Mouse (Mus musculus) heart, embryonic 16.5 days (tissue): ENCODE measurements around the gene Them4. TPM values are rescaled to one million over a fixed set of nuclear protein-coding genes. Genes with fewer than 3 reads are reported as not detected.

ENCODE experiments used
- polyA plus RNA-seq: library from polyadenylated mRNA; unstranded; fragments of >200 nt; fragmentation: Nextera tagmentation; extraction: Ambion mirVana; gene quantifications from 2 replicates; pipeline ENCODE4 v1.2.1, GENCODE M21; 2015

Them4 gene
- polyA plus RNA-seq, 1 experiment from 2014 or later: 12.4 TPM

Other genes with a start within 250 kb of the Them4 start
- gene Gm10697, start 237.4 kb upstream of the Them4 start, polyA plus RNA-seq: not detected in 2 replicates
- not detected in 2 replicates for gene Gm10696, start 131.9 kb upstream of the Them4 start, polyA plus RNA-seq
- gene Gm5286, start 113.4 kb upstream of the Them4 start, polyA plus RNA-seq: not detected in 2 replicates
- gene Gm4778, start 46.1 kb upstream of the Them4 start, polyA plus RNA-seq: not detected in 2 replicates
- gene Them5, start 32.0 kb downstream of the Them4 start, polyA plus RNA-seq: 0.14 TPM in 1 of 2 replicates, not detected in the other
- 0.22 and 0.54 TPM in 2 replicates for gene C2cd4d, start 52.3 kb downstream of the Them4 start, polyA plus RNA-seq
- gene Rorc, start 62.7 kb downstream of the Them4 start, polyA plus RNA-seq: 10.1 and 15.1 TPM in 2 replicates
- gene Lingo4, start 88.4 kb downstream of the Them4 start, polyA plus RNA-seq: 0.27 and 0.46 TPM in 2 replicates
- gene Tdrkh, start 103.2 kb downstream of the Them4 start, polyA plus RNA-seq: 10.1 and 12.2 TPM in 2 replicates
- 64.6 and 71.6 TPM in 2 replicates for gene Mrpl9, start 133.2 kb downstream of the Them4 start, polyA plus RNA-seq
- gene Oaz3, start 133.8 kb downstream of the Them4 start, polyA plus RNA-seq: 0.49 and 0.72 TPM in 2 replicates
- 1.7 and 1.8 TPM in 2 replicates for gene Celf3, start 168.2 kb downstream of the Them4 start, polyA plus RNA-seq
- 4.7 and 5.0 TPM in 2 replicates for gene Riiad1, start 170.3 kb downstream of the Them4 start, polyA plus RNA-seq